26 mouse cellular contexts compared by ENCODE assay signal in genomic region chr6:148961285-148961684, GRCm38 (mm10). TPM values are rescaled to one million over a fixed set of nuclear protein-coding genes. Genes with fewer than 3 reads are reported as not detected.
DNase-seq lines count a peak whose midpoint lies in the region; ATAC-seq and TF ChIP-seq lines count a peak whose summit lies in the region.
"Had no signal": no experiment of that assay in that cellular context is flagged by ENCODE, and none has a peak within 500 bp of the region (broad histone marks: within the 10 kb centered on the region; RNA-seq: fewer than 3 reads in every experiment).

No protein-coding gene starts in this region.

- no peak overlapping the region for H3K4me3 ChIP-seq in lung, embryonic 14.5 days (ENCODE audit: low read depth, low read length)
- no peak overlapping the region for H3K4me3 ChIP-seq in lung, adult 2 months (replicated peaks; ENCODE audit: extremely low read depth, low read depth, low read length)
- H3K4me3 ChIP-seq: forebrain, embryonic 13.5 days; heart, embryonic 10.5 days; heart, embryonic 15.5 days; hindbrain, embryonic 12.5 days; intestine, embryonic 15.5 days; liver, embryonic 12.5 days; midbrain, embryonic 10.5 days; midbrain, embryonic 15.5 days had no signal

- WGBS in lung, embryonic 14.5 days: 3% methylated on average over 1 of the region's 1 CpGs
- WGBS in lung, adult 2 months: 23% methylated on average over 1 of the region's 1 CpGs

- H3K4me2 ChIP-seq in lung, embryonic 14.5 days: no peak overlapping the region
- H3K4me2 ChIP-seq: forebrain, embryonic 13.5 days; heart, embryonic 15.5 days; hindbrain, embryonic 12.5 days; intestine, embryonic 15.5 days; liver, embryonic 12.5 days; midbrain, embryonic 15.5 days had no signal

- no peak for TF ChIP-seq POLR2A in lung, adult 2 months (IDR thresholded peaks at IDR 0.05; ENCODE audit: borderline replicate concordance, extremely low read depth, low read depth, low read length)

- H3K9me3 ChIP-seq in lung, embryonic 14.5 days (ENCODE audit: low read depth, low read length): no peaks in the 10 kb centered on the region
- H3K9me3 ChIP-seq: forebrain, embryonic 13.5 days; heart, embryonic 10.5 days; heart, embryonic 15.5 days; hindbrain, embryonic 12.5 days; intestine, embryonic 15.5 days; liver, embryonic 12.5 days; midbrain, embryonic 10.5 days; midbrain, embryonic 15.5 days had no signal

- DNase-seq in lung, embryonic 14.5 days: peak; percentile 26
- DNase-seq in lung, adult 2 months: no peak
- DNase-seq in CD4-positive helper T cell, adult 2 months (ENCODE audit: low read depth, low spot score): peak; percentile 21
- peak; percentile 52 for DNase-seq in Muller cell, postnatal 12 days (ENCODE audit: inconsistent ontology term)
- peak; percentile 56 for DNase-seq in naive thymus-derived CD4-positive, alpha-beta T cell, adult 2 months (ENCODE audit: low read depth)
- no peak for DNase-seq in thymus, postnatal 36 days
- no peak for DNase-seq in retina, embryonic 14.5 days (ENCODE audit: low spot score)
- DNase-seq: adrenal gland, postnatal 14 days; cerebellum, adult 11 months; cerebellum, adult 9-10 months; cerebellum, postnatal 36 days; gastrocnemius, postnatal 10 days; kidney, adult 2 months; kidney, postnatal 36 days; layer of hippocampus, postnatal 36 days; left cerebral cortex, postnatal 4 days; right cerebral cortex, adult 18-20 months had no signal

- H3K27ac ChIP-seq in lung, embryonic 14.5 days (ENCODE audit: low read depth): no peak overlapping the region
- H3K27ac ChIP-seq: forebrain, embryonic 13.5 days; heart, embryonic 10.5 days; heart, embryonic 15.5 days; hindbrain, embryonic 12.5 days; hindbrain, postnatal 0 days; intestine, embryonic 15.5 days; liver, embryonic 12.5 days; midbrain, embryonic 10.5 days; midbrain, embryonic 15.5 days had no signal

- TF ChIP-seq CTCF in lung, embryonic 14.5 days (IDR thresholded peaks at IDR 0.05; ENCODE audit: low read depth): no peak
- TF ChIP-seq CTCF in lung, adult 2 months (IDR thresholded peaks at IDR 0.05; ENCODE audit: insufficient read depth, low read length): no peak

- no peaks in the 10 kb centered on the region for H3K27me3 ChIP-seq in lung, embryonic 14.5 days (ENCODE audit: insufficient read depth, low read length)
- H3K27me3 ChIP-seq: forebrain, embryonic 13.5 days; heart, embryonic 15.5 days; hindbrain, embryonic 12.5 days; intestine, embryonic 15.5 days; liver, embryonic 12.5 days; midbrain, embryonic 15.5 days had no signal

- peak; percentile 80 for ATAC-seq in lung, embryonic 14.5 days (ENCODE audit: insufficient read depth)
- ATAC-seq: forebrain, embryonic 13.5 days; hindbrain, postnatal 0 days; intestine, embryonic 15.5 days; liver, embryonic 12.5 days; midbrain, embryonic 15.5 days had no signal

- 0 out of 2 replicates have a peak, but pooled peaks cover 3% of the 10 kb centered on the region for H3K4me1 ChIP-seq in lung, embryonic 14.5 days (ENCODE audit: insufficient read depth)
- H3K4me1 ChIP-seq in lung, adult 2 months (ENCODE audit: control insufficient read depth, insufficient read depth, low read length): no peaks in the 10 kb centered on the region; the same call in 1 of the 2 replicates
- H3K4me1 ChIP-seq: forebrain, embryonic 13.5 days; heart, embryonic 10.5 days; heart, embryonic 15.5 days; hindbrain, embryonic 12.5 days; intestine, embryonic 15.5 days; liver, embryonic 12.5 days; midbrain, embryonic 10.5 days; midbrain, embryonic 15.5 days had no signal

- H3K36me3 ChIP-seq in lung, embryonic 14.5 days (ENCODE audit: insufficient read depth): no peaks in the 10 kb centered on the region
- H3K36me3 ChIP-seq: heart, embryonic 10.5 days; heart, embryonic 15.5 days; hindbrain, embryonic 12.5 days; intestine, embryonic 15.5 days; liver, embryonic 12.5 days; midbrain, embryonic 10.5 days; midbrain, embryonic 15.5 days had no signal

- H3K9ac ChIP-seq in lung, embryonic 14.5 days: no peak overlapping the region
- H3K9ac ChIP-seq: forebrain, embryonic 13.5 days; heart, embryonic 15.5 days; hindbrain, embryonic 12.5 days; intestine, embryonic 15.5 days; liver, embryonic 12.5 days; midbrain, embryonic 15.5 days had no signal

RNA-seq across cellular contexts. Expression of gene Sinhcaf, which starts 15.0 kb away (rescaled TPM):
- 150 and 151 TPM in 2 replicates for polyA plus RNA-seq in lung, embryonic 14.5 days (2014; fragmentation: Nextera tagmentation; extraction: Ambion mirVana)
- 3.5 and 5.5 TPM in 2 replicates for polyA plus RNA-seq in lung, adult 2 months (2012; rRNA removed)

Comparison
In these comparisons a context has a peak if more than half of its experiments do, and no peak if none do; other contexts are left out.
1. DNase-seq: peak in lung, embryonic 14.5 days (single experiment), CD4-positive helper T cell, adult 2 months (single experiment), Muller cell, postnatal 12 days (single experiment) and naive thymus-derived CD4-positive, alpha-beta T cell, adult 2 months (single experiment); none in lung, adult 2 months (single experiment), thymus, postnatal 36 days (0 of 2) and retina, embryonic 14.5 days (single experiment).
2. RNA of gene Sinhcaf, which starts 15.0 kb away (polyA plus RNA-seq): 150 to 151 TPM in lung, embryonic 14.5 days; 3.5 to 5.5 TPM in lung, adult 2 months; every median in the first group is over 10 times any median in the second.